Mouse (Mus musculus) MEL-GATA-1-ER (cell line): ENCODE data around the gene Fgfr2.

Experiments
- DNase-seq: peaks from one replicate; pipeline ENCODE4 v3.0.0-alpha.2; 2012; ENCODE audit warnings: low read depth; ENCODE audit errors: extremely low read depth

Gene Fgfr2

GRCm38 (mm10) chr7:132723906-132724305, 399.2 kb downstream of the Fgfr2 start:
- peak; percentile 64 for DNase-seq

GRCm38 (mm10) chr7:132722401-132723370, 400.5 kb downstream of the Fgfr2 start:
- DNase-seq, result no peak

GRCm38 (mm10) chr7:132720562-132720961, 402.6 kb downstream of the Fgfr2 start:
- no peak for DNase-seq

- no peak for DNase-seq
Observed at GRCm38 (mm10) chr7:132719570-132719969, 403.6 kb downstream of the Fgfr2 start.

- no peak for DNase-seq
Observed at GRCm38 (mm10) chr7:132715259-132715658, 407.9 kb downstream of the Fgfr2 start.

- DNase-seq, result no peak
Observed at GRCm38 (mm10) chr7:132714236-132714923, 408.8 kb downstream of the Fgfr2 start.

GRCm38 (mm10) chr7:132713483-132714126, 409.5 kb downstream of the Fgfr2 start:
- DNase-seq, result no peak

GRCm38 (mm10) chr7:132712956-132713355, 410.2 kb downstream of the Fgfr2 start:
- DNase-seq, result no peak

- no peak for DNase-seq
Observed at GRCm38 (mm10) chr7:132712044-132712708, 411.0 kb downstream of the Fgfr2 start.

- no peak for DNase-seq
Observed at GRCm38 (mm10) chr7:132711579-132711978, 411.6 kb downstream of the Fgfr2 start.

GRCm38 (mm10) chr7:132705130-132705529, 418.0 kb downstream of the Fgfr2 start:
- DNase-seq, result no peak

- DNase-seq, result no peak
Observed at GRCm38 (mm10) chr7:132704310-132704875, 418.8 kb downstream of the Fgfr2 start.

GRCm38 (mm10) chr7:132703515-132704309, 419.4 kb downstream of the Fgfr2 start:
- DNase-seq, result no peak

GRCm38 (mm10) chr7:132702492-132703070, 420.6 kb downstream of the Fgfr2 start:
- DNase-seq, result no peak

- no peak for DNase-seq
Observed at GRCm38 (mm10) chr7:132702024-132702423, 421.1 kb downstream of the Fgfr2 start.

- DNase-seq, result no peak
Observed at GRCm38 (mm10) chr7:132701412-132701811, 421.7 kb downstream of the Fgfr2 start.

- DNase-seq, result no peak
Observed at GRCm38 (mm10) chr7:132700107-132700506, 423.0 kb downstream of the Fgfr2 start.

GRCm38 (mm10) chr7:132699639-132700038, 423.5 kb downstream of the Fgfr2 start:
- no peak for DNase-seq

- no peak for DNase-seq
Observed at GRCm38 (mm10) chr7:132699165-132699564, 424.0 kb downstream of the Fgfr2 start.

- no peak for DNase-seq
Observed at GRCm38 (mm10) chr7:132698737-132699136, 424.4 kb downstream of the Fgfr2 start.
